Mouse (Mus musculus) heart, postnatal 25 days (tissue): ENCODE data around the gene Rps26. TPM values are rescaled to one million over a fixed set of nuclear protein-coding genes. Genes with fewer than 3 reads are reported as not detected.
"Not testable (repeated sequence)": the region's sequence is repeated elsewhere in the genome, so short reads cannot be mapped to it uniquely, and the experiment has no call there.

Source experiments
- DNase-seq: peaks from one replicate; pipeline ENCODE4 v3.0.0; 2022; ENCODE audit warnings: low spot score
- intact Hi-C: fragments of 180-260 bp; cut with DNase I; formaldehyde crosslinking; loops from one replicate; pipeline ENCODE4 v1.15.1; 2025
- total RNA-seq, 2 experiments: library from RNA; stranded (reverse); gene quantifications; 2 replicates each; pipeline ENCODE4 v1.2.3; 2021

Gene Rps26
- total RNA-seq, 2 experiments from 2014 or later = 253 to 266 TPM

GRCm38 (mm10) chr10:128613820-128614219, 12.7 kb downstream of the Rps26 start:
- intact Hi-C loops = loop anchor here (2.0 kb wide), 1 partner anchor 59 kb away; no protein-coding TSS in a partner anchor
- DNase-seq = not testable (repeated sequence)

GRCm38 (mm10) chr10:128613154-128613440, 13.4 kb downstream of the Rps26 start:
- no peak for DNase-seq
- intact Hi-C loops = loop anchor here (2.0 kb wide), 1 partner anchor 60 kb away; no protein-coding TSS in a partner anchor

GRCm38 (mm10) chr10:128612433-128613153, 14.0 kb downstream of the Rps26 start:
- intact Hi-C loops = loop anchor here (2.0 kb wide), 1 partner anchor 60 kb away; no protein-coding TSS in a partner anchor

GRCm38 (mm10) chr10:128606483-128606882, 20.1 kb downstream of the Rps26 start:
- intact Hi-C loops = no loop called here
- no peak for DNase-seq

More at GRCm38 (mm10) chr10:128612433-128613153, 14.0 kb downstream of the Rps26 start:
- DNase-seq = peak; percentile 8

GRCm38 (mm10) chr10:128602470-128603128, 23.9 kb downstream of the Rps26 start:
- DNase-seq = no peak
- intact Hi-C loops = no loop called here

- intact Hi-C loops = no loop called here
Observed at GRCm38 (mm10) chr10:128601499-128601898, 25.0 kb downstream of the Rps26 start.

GRCm38 (mm10) chr10:128598476-128598875, 28.1 kb downstream of the Rps26 start:
- intact Hi-C loops = no loop called here

More at GRCm38 (mm10) chr10:128601499-128601898, 25.0 kb downstream of the Rps26 start:
- no peak for DNase-seq

GRCm38 (mm10) chr10:128592797-128593196, 33.8 kb downstream of the Rps26 start:
- intact Hi-C loops = no loop called here

More at GRCm38 (mm10) chr10:128598476-128598875, 28.1 kb downstream of the Rps26 start:
- DNase-seq = no peak

GRCm38 (mm10) chr10:128591436-128591835, 35.1 kb downstream of the Rps26 start:
- intact Hi-C loops = no loop called here
- no peak for DNase-seq

More at GRCm38 (mm10) chr10:128592797-128593196, 33.8 kb downstream of the Rps26 start:
- DNase-seq = no peak

GRCm38 (mm10) chr10:128590193-128590690, 36.3 kb downstream of the Rps26 start:
- DNase-seq = peak; percentile 10
- intact Hi-C loops = no loop called here

GRCm38 (mm10) chr10:128589464-128590192, 36.9 kb downstream of the Rps26 start, which contains the start of gene Erbb3:
Gene Erbb3 (minus strand): TSS chr10:128589652.
- intact Hi-C loops = no loop called here
- DNase-seq = peak; percentile 20

GRCm38 (mm10) chr10:128588775-128589463, 37.6 kb downstream of the Rps26 start:
- intact Hi-C loops = no loop called here
- no peak for DNase-seq

- DNase-seq = no peak
- intact Hi-C loops = no loop called here
Observed at GRCm38 (mm10) chr10:128588136-128588535, 38.4 kb downstream of the Rps26 start.

- intact Hi-C loops = no loop called here
- no peak for DNase-seq
Observed at GRCm38 (mm10) chr10:128587697-128588096, 38.9 kb downstream of the Rps26 start.

- intact Hi-C loops = no loop called here
- DNase-seq = no peak
Observed at GRCm38 (mm10) chr10:128587120-128587519, 39.4 kb downstream of the Rps26 start.

- intact Hi-C loops = no loop called here
- DNase-seq = no peak
Observed at GRCm38 (mm10) chr10:128586546-128586945, 40.0 kb downstream of the Rps26 start.

GRCm38 (mm10) chr10:128584386-128584785, 42.2 kb downstream of the Rps26 start:
- no peak for DNase-seq
- intact Hi-C loops = no loop called here

- DNase-seq = peak; percentile 48
- intact Hi-C loops = no loop called here
Observed at GRCm38 (mm10) chr10:128583644-128584043, 42.9 kb downstream of the Rps26 start.

GRCm38 (mm10) chr10:128579731-128580130, 46.8 kb downstream of the Rps26 start:
- no peak for DNase-seq
- intact Hi-C loops = no loop called here

- intact Hi-C loops = no loop called here
- DNase-seq = no peak
Observed at GRCm38 (mm10) chr10:128579298-128579697, 47.2 kb downstream of the Rps26 start.
